Mouse (Mus musculus) inflammation-experienced regulatory T-cells, adult 6 months (primary cell): Measurements from ENCODE around the gene Far2. TPM values are rescaled to one million over a fixed set of nuclear protein-coding genes. Genes with fewer than 3 reads are reported as not detected.

Experiments used
- ATAC-seq: one replicate; pipeline ENCODE4 v1.8.0; 2017
- polyA plus RNA-seq, 3 experiments: library from polyadenylated mRNA; unstranded; fragments of 100-300 nt; shearing (Covaris generic); gene quantifications; one replicate each; pipeline ENCODE4 v1.2.1; 2017

Gene Far2
- polyA plus RNA-seq, 3 experiments from 2014 or later = 2.1 to 4.4 (median 3.2) TPM

GRCm38 (mm10) chr6:148222686-148223085, 175.6 kb downstream of the Far2 start:
- ATAC-seq = no peak

- ATAC-seq = no peak
These were observed 180.5 kb downstream of the Far2 start for GRCm38 (mm10) chr6:148227542-148227941.

Other genes starting within 250 kb of the Far2 start
- gene Ergic2, start 165.1 kb downstream of the Far2 start, polyA plus RNA-seq = 100 to 1,000 TPM; 174 to 189 (median 182) TPM